Mouse (Mus musculus) adrenal gland, postnatal 4 days (tissue): ENCODE measurements at regions not wholly inside any gene's neighbourhood (a gene's known extent, or its start where the extent isn't known, plus 50 kb on each side); places are given as distances from the start of the nearest gene placed in this dataset.

Source experiments
- DNase-seq, 2 experiments: peaks; one replicate each; pipeline ENCODE4 v3.0.0; 2021 to 2022; ENCODE audit warnings: low spot score in 2 of 2, mixed read lengths in 2 of 2

DNA sequence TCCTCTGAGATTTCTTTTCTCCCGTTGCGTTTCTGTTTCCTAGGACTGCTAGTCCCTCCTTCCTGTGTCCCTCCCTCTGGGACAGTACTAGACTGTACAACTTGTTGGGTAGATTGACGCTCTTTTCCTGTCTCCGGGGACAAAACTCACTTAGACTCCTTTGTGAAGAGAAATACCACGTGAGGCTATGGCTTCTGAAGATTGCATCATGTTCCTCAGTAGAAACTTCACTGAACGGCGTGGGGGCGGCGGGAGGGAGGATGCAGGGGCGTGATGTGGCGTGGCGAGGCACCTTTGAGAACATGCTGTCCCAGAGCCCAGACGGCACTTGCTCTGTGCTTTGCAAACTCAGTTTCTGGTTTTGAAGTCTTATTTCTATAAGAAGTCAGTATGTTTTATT, 78.5 kb downstream of the Spata18 start:
- DNase-seq, result no peak

DNA sequence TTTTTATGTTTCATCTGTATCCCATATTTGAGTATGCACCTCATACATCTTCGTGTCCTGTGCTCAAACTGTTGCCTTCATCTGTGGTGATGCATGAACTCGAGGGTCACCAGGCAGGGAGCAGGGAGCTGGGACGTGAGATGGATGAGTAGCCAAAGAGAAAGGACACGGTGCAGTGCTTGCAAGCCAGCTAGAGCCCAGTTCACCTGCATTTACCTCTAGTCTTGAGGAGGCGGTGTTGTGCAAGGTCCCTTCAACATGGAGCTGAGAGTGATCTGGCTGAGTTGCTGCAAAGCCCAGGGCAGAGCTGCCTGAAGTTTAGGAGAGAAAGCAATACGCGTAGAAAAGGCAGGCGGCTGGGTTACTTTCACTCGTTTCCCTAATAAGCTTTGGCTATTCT, 80.2 kb downstream of the Spata18 start:
- no peak for DNase-seq

DNA sequence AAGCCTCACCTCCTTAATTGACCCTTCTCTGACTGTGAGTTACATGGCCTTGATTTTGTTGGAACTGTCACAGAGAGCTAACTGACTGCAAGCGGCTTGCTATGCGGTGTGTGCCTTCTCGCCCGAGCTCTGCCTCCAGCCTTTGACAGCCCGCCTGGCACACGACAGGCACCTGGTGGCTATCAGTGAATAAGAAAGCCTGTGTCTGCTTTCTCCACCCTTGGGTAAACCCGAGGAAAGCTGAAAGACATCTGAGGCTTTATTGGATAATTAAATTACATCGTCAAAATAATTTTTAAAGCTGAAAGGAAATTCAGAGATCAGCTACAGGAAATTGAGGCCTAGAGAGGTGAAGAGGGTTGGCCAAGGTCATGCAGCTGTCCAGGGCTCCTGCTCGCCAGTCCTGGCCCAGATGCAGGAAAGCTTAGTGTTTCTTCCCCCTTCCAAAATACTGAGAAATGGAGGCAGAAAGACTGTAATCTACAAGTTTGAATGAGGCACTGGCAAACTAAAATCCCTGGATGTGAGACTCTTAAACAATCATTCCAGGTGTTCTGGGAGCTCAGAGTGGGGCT, 80.9 kb downstream of the Spata18 start:
- DNase-seq, result no peak

DNA sequence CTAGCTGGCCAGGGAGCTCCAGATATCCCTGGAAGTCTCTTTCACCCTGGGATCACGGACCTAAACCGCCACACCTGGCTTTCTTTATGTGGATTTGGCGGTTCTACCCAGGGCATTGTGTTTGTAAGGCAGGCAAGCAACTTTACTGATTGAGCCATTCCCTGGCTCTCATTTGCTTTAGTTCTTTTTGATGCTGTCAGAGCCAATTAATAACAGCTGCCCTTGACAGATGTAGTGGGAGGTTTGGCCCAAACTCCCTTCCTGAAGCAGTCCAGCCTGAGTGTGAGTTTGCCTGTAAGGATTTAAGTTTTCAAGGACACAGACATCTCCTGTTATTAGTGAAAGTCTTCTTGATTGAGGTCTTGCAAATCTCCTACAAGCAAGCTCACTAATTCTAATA, 89.6 kb downstream of the Spata18 start:
- no peak for DNase-seq

DNA sequence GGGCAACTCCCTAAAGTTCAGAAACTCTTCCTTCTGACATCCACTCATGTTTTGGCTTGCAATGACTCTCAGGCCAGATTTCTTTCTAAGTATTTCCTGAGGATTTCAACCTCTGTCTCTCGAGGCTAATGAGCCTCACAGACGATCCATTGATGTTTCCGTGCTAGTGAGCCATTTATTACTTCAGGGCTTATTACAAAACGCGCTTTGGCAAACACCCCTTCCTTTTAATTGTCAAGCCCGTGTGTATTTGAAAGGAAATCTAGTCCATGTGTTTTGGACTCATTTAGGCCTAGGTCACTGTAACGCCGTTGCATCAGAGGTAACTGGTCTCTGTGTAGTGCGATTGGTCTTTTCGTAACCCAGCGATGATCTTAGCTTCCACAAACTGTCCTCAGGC, 90.3 kb downstream of the Spata18 start:
- DNase-seq, result no peak

DNA sequence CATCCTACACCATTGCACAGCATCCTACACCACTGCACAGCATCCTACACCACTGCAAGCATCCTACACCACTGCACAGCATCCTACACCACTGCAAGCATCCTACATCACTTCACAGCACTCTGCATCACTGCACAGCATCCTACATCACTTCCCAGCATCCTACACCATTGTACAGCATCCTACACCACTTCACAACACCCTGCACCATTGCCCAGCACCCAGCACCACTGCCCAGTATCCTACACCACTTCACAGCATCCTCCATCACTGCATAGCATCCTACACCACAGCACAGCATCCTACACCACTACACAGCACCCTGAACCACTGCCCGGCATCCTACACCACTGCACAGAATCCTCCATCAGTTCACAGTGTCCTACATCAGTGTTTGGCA, 92.8 kb downstream of the Spata18 start:
- no peak for DNase-seq

DNA sequence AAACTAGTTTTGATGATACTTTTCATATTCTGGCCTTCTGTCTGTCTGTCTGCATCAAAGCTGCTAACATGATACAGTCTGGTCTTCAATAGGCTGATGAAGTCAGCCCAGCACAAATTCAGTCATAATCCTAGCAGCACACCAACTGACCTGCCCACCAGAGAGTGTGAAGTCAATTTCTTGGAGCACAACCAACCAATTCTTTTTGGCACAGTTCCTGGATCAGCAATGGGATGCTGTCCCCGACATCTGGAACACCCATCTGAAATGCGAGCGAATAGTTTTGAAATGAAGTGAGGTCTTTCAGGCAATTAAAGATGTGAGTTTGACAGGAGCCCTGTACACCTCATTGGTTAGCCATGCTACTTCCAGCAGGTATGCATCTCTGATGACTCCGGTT, 98.6 kb downstream of the Spata18 start:
- no peak for DNase-seq

DNA sequence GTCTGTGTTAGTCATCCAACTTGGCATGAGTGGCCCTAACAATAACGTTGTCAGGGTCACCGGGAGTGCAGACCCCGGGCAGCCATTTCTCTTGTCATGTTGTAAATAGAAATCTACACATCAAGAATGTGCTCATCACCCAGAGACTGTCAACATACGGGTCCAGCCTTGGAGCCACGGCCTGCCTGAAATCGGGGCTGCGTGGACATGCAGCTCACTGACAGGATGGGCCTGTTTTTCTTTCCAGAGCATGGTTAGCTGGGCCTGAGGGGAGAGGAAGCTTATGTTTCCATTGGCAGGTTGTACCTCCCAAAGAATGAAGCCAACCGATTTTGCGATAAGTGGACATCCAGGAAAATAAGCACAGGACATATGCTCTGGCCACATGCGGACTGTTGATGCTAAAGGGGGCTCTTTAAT, 101.1 kb downstream of the Spata18 start:
- no peak for DNase-seq

DNA sequence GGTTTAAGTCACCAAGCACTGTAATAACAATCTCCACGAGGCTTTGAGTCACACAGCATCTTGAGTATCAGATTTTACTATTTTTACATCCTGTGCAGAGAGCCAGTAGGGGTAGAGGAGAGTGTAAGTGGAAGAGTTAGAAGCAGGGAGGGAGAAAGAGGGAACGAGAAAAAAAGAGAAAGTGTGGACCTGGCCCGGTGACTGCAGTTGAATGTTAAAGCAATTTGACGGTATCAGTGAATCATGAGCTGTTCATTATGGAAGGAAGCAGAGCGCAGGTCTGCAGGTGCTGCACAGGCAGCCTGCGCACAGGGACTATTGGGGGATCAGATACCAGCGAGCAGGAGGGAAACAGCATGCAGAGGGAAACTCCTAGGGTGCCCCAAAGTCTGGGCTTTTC, 102.6 kb downstream of the Spata18 start:
- DNase-seq, result no peak

DNA sequence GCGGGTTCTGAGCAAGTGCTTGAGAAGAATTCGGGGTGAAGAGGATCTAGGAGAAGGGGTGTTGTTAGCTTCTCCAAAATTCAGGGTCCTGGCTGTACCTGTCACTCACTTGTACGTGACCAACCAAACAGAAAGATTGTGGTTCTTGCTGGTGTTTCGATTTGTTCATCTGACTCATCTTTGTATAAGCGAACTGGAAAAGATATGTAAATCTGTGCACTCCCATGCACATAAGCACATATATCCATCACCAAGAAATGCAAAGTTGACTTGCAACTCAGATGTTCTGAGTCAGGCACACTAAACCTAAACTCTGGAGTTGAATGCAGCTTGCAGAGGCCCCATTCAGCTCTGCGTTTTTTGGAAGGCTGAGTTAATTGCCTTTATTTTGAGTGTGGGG, 107.4 kb downstream of the Spata18 start:
- DNase-seq, result no peak

DNA sequence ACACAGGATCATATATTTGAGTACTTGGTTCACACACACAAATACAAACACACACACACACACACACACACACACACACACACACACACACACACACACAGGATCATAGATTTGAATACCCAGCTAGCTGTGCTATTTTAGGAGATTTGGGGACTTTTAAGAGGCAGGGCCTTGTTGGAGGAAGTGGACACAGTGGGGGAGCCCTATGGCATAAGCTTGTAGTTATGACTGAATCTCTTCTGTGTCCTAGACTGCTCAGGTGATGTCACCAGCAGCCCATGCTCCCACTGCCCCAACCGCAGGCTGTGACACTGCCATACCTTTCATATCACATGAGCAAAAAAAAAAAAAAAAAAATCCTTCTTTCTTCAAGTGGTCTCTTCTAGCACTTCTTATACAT, 110.1 kb downstream of the Spata18 start:
- no peak for DNase-seq

DNA sequence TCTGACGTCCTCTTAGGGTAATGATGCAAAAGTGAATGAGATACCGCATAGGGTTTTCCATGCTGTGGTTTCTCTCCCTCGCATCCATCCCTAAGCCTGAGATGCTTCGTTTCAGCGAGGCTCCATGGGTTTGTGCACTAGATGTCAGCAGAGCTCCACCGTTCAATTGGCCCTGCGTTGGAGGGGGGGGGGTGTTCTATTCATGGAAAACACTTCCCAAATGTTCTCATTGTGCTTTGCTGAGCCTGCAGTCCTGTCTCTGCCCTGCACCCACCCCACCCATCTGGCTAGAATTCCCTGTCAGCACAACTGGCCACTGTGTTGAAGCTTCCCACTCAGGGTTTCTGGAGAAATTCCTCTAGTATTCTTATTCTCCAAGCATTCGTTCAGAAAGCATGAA, 110.5 kb downstream of the Spata18 start:
- no peak for DNase-seq

DNA sequence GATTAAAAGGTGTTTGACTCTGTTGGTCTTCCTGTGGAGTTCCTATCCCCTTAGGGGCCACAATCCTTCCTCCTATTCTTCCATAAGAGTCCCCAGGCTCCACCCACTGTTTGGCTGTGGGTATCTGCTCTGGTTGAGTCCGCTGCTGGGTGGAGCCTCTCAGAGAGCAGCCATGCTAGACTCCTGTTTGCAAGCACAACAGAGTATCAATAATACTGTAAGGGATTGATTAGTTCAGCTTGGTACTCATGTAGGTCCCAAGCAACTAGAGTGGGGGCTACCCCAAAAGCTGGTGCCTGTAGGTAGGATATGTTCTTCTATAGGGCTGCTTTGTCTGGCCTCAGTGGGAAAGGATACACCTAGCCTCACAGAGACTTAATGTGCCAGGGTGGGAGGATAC, 113.0 kb downstream of the Spata18 start:
- no peak for DNase-seq

DNA sequence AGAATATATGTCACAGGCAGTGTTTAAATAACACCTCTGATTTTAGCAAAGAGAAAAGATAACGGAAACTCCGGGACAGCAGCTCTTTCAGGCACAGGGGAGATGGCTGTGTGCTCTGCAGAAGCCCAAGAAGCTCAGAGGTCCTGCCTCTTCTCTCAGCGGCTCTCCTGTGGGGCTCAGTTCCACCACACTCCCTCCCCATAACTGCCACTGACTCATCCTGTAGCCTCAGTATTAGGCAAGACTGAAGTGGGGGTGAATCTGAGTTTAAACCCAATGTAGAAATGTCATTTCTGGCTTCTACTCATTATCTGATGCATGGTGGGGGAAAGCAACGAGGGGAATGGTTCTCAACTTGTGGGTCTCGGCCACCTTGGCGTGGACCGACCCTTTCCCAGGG, 114.3 kb downstream of the Spata18 start:
- no peak for DNase-seq

DNA sequence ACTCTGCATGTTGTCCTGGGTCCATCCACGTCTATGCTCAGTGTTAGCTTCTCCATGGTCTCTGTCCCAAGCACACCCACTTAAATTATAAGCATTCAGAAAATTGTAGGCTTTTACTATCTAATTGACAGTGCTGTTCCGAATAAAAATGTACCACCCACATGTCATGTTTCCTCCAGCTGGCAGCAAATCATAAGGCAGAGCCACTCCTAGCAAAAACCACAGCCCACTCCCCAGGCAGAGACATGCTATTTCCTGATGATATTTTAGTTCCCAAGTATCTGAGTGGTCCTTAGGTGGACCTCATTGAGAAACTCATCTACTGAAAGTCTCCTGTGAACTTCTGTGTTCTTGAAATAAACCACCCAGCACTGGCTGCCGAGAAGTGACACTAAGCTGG, 117.1 kb downstream of the Spata18 start:
- DNase-seq, result no peak

DNA sequence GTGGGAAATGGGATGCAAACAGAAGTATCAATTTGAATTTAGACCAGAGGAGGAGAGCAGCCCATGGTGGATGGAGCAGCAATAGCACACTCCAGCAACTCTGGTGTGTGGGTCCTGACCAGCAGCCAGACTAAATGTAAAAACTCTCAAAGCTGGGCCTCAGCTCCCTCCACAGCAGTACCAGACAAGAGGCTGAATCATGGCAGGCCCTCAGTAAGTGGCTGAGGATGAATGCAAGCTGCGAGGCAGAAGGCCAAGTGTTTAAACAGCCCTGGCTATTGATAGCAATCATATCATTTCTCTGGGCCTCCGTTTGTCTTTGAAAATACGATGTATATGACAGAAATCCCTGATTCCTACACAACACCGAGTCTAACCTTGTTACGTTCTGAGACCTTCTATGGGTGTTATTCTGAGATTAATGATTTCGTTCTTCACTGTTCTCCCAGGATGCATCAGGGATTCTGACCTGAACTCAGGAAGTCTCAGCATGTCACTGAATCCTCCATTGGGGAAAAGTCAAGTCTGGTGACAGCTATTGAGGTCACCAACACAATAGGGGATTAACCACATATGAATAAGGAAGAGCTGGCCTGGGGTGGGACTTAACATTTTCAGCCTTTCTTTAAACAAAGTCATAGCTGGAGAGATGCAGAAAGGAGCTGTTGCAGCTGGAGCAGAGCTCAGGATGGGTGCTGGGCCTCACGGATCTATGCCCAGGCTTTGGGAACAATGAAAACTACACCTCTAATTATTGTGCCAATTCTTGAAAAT, 124.8 kb downstream of the Spata18 start:
- no peak for DNase-seq

DNA sequence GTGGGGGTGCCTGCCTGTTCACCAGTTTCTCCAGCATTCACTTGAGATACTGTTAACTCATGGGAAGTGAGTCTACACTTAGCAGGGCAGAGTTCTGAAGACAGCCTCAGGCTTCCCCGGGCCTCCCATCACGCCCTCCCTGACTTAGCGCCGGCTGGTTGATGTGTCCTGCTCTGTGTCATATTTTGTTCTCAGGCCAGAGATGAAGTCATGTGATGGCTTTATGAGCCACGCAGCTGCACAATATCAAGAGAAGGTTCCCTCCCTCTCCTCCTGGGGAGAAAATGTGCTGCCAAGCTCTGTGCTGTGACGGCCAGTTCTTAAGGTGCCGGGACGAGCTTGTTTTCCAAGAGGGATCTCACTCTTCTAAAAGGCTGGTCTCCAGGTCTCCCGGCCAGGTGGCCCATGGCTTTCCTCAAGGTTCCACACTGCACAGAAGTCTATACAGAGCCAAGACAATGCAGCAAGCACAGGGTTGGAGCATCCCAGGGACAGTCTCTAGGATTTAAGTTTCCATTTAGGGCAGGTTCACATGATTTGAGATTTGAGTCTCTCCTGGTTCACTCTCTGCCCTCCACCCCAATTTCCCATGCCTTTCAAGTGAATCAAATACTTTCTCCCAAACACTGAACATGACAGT, 126.2 kb downstream of the Spata18 start:
- DNase-seq, result no peak

DNA sequence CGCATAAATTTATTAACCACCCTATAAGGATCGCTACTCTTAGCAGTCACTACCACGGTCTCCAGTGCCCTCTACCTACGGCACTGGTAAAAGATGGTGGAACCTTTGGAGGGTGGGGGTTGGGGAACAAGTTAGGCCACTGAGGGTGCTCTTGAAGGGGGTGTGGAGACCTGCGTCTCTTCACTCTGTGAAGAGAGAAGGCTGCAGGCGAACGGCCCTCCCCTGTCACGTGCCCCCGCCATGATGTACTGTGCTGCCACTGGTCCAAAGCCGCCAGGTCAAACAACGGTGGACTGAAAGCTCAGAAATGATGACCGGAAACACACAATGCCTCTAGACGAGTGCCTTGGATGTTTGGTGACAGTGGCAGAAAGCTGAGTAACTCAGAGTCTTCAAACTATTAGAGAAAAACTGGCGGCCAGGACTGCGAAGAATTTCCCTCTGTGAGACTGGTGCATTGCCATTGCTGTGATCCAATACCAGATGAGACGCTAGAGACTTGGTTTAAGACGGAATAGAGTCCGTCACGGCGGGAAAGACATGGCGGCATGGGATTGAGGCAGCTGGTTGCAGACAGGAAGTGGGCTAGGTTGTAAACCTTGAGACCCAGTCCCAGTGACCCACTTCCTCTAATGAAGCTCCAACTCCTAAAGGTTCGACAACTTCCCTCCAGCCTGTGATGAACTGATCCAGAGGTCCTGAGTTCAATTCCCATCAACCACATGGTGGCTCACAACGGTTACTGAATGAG, 130.2 kb downstream of the Spata18 start:
- DNase-seq, result no peak

DNA sequence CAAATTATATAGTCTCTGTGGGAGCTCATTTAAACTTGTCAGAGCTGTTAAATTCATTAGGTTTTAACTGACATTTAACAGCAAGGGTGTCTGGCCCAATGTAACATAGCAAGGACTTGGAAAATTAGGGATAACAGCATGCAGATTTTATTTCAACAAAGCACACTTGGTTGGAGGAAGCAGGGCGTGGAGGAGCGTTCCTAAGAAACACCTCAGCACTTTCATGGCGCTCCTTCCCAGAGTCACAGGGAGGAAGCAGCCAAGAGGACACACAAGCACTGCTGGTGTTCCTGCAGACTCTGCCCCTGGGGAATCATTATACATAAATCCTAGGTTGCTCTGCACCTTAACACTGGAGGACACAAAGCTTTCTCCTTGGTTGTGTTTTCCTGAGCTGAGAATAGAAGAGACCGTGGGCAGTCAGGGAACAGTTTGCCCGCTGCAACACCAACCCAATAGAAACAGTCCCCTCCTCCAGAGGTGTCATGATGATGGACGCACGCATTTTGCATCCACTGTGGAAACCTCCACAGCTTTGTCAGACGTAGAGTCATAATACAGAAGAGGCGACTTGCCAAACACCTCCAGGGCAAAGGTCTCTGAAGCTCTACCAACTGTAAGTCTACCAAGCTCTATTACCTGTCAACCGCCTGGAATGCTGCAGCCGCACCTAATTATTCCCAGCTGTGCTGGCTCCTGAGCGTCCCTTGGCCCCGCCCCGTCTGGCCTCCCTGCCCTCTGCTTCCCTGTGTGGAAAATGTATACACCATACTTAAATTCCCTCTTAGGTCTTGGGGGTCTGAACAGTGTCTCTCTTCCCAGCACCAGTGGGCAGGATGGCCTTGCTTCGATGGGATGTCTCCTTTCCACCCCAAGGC, 131.3 kb downstream of the Spata18 start:
- no peak for DNase-seq

DNA sequence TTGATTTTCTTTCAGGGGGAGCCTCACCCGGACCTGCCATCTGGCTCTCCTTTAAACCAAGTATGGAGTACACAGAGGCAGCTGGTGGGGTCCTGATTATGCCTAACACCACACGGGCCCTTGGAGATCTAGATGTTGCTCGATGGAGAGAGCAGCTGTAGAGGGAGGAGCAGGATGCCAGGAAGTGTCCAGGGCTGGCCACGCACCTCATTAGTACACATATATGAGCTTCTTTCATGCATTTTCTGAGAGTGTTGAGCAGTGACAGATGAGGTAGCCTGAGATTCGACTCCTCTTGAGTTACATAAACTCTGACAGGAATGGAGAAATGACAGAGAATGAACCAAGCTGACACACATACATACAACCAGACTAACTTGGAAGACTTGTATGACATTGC, 136.1 kb downstream of the Spata18 start:
- DNase-seq, result no peak

DNA sequence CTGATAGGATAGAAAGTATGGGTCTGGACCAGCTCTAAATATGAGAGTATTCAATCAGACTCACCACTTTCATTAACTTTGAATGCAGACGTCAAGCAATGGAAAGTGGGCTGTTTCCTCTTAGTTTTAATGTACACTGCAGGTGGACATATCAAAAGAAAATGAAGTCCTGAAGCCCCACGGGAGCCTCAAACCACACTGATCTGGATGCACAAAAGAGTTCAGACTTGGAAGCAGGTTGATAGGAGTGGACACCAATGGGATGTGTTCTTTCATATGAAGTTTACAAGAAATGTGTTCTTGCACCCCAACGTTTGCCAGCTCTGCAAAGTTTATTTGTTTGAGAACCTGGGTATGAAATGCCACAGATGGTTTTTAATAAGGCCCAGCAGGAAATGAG, 141.0 kb downstream of the Spata18 start:
- no peak for DNase-seq
